Mouse (Mus musculus) 416B (cell line): Measurements from ENCODE around the gene Mis18a.

ENCODE experiments used
- DNase-seq: peaks from one replicate; pipeline ENCODE4 v3.0.0; 2011; ENCODE audit warnings: low read depth

Gene Mis18a

DNA sequence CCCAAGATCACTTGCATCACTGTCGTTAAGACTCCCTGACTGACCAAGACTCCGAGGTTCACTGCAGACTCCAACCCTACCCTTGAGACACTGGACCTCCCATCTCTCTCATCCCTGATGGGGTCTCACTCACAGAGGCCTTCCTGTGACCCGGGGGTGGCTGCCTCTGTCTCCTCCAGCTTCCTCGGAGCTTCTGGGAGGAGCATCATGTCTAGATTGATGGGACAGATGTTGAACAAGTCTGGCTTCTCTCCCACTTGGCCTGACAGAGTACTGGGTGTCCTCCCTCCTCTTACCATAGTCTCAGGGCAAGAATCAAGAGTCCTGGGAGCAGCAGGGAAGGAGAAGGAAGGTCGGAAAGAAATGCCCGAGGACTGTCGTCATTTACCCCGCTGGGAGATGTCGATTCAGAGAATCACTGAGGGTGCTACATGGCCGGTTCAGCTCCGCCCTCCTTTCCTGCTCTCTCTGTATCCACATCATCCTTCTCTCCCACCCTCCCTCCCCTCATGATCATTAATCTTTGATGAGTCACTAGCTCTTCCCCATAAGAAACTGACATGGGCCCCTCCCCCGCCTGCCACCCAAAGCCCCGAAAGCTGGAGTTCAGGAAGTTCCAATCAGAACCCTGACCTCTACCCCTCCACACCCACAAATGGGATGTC, 22.9 kb downstream of the Mis18a start:
- DNase-seq = no peak

DNA sequence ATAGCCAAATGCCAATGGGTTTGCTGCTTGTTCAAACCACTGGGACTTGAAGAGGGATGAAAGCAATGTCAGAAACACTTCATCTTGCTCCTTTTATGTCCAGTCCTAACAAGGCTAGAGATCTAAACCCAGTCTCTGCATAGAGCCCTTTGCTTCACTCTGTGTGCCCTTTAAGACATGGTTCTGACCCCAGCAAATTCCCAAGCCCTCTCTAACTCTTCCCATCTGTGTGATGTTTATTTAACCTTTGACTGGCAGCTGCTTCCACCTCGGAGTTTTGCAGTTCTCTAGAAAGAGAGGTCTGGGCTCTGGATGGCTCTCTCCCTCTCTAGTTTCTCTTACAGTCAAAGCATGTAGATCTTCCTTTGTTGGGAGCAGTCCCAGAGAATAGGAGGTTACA, 23.6 kb downstream of the Mis18a start:
- DNase-seq = no peak

DNA sequence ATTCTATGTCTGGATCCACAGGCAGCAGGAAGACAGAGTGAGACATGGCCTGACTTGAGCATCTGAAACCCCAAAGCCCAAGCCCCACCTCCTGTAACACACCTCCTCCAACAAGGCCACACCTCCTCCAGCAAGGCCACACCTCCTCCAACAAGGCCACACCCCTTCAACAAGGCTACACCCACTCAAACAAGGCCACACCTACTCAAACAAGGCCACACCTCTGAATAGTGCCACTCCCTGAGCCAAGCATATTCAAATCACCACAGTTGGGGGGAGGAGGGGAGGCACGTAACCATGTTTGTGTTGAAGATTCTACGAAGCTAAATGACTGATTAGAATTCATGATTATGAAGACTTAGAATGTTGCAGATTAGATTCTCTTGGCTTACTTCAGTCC, 25.7 kb downstream of the Mis18a start:
- no peak for DNase-seq

DNA sequence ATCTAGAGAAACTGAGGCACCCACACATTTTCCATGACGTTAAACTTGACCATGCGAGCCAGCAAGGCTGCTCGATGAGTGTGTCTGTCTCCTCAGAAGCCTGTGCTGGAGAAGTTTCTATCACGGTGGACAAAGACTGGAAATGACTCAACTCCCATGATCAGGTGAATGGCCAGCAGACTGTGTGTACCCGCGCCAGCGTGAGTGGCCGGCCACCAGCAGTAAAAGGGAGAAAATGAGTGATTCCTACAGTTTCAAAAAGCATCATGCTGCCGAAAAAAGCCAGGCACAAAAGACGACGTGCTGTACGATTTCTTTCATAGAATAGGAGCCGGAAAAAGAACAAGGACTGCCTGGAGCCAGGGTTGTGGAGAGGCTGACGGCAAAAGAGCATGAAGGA, 27.8 kb downstream of the Mis18a start:
- DNase-seq = no peak

DNA sequence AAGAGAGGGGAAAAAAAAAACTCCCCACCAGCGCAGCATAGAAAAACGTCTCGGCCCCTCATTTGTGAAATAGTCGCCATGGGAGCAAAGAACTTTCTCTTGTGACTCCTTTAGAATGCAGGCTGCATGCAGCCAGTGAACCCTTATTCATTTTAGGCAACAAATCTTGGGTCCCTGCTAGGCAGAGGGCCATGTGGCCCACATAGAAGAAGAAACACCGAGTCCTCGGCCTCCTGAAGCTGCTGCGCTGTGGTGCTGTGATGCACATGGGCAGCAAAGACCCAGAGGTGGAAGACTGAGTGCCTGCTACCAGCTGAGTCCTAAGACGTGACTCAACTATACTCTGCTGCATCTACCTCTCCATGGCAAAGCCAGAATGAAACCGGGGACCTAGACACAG, 30.9 kb downstream of the Mis18a start:
- no peak for DNase-seq

DNA sequence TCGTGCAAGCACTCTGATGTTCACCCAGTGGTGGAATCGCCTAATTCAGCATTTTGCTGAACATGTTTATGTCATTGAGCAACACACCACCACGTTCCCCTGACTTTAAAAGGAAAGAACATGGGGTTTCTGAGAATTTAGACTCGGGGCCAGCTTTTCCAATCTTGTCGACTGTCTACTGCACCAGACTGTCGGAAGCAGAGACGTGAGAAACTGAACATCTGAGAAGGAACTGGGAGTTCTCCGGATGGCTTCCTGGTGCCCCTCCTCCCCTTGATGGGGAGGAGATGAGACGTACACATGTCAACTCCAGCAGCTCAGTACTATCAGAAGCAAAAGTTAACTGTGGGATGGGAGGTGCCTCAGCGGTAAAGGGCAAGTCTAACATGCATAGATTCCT, 32.1 kb downstream of the Mis18a start:
- DNase-seq = no peak

DNA sequence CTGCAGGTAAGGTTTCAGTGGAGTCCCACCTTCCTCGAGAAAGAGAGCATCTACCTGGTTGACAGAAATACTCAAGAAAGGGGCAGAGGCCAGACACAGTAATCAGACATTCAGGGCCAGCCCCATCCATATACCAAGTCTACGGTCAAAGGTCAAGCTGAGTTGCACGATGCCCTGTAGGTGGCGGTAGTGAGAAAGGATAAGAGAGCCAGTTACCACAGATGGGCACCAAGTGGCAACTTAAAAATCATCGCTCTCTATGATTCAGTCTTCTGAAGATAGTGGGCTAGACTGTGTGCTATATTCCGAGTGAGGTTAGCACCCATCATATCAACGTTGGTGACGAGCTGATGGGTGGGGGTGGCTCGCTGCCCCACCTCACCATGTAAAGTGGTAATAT, 32.5 kb downstream of the Mis18a start:
- DNase-seq = peak; percentile 81

DNA sequence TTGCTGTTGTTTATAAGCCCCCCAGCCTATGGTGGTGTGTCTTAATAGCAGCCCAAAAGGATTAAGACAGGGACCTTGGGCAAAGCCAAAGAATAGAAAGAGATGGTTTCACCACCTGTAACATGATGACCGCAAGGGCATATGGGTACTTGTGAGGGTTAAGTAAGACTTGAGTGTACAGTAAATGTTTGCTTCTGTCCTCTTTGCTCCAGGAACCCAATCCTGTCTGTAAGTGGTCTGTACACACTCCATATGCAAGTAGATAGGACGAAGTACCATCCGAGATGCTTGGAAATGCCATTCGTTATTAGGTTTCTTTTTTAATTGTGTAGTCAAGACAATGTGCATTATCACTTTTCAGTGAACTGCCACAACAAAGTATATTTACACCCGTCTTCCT, 33.6 kb downstream of the Mis18a start:
- DNase-seq = no peak

DNA sequence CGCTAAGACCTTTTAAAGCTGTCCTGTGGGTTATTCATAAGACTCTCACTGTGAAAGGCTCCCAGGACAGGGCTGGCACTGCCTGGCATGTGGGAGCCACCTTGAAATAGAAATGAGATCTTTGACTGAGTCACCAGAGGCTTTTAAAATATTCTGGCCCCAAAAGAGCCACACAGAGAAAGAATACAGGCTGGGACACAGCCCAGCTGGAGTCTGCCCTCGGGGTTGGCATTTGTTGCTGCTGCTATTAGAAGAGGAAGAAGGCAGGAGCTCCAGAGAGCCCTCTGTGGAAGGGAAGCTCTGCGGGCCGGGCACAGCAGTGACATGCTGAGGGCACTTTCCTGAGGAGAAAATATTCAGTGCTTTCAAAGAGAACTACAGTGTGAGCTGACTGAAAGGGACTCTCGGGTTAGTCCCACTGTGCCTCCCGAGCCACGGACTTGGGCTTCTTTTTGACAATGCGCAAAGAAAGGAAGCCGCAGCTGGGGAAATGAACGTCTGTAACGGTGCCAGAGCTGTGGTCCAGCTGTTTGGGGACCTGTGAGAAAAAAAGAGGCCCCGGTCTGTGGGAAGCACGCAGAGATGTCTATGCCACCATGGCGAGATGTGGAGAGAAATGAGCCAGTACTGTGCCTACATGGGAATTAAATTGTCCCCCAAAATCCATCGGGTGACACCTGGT, 34.4 kb downstream of the Mis18a start:
- DNase-seq = no peak

DNA sequence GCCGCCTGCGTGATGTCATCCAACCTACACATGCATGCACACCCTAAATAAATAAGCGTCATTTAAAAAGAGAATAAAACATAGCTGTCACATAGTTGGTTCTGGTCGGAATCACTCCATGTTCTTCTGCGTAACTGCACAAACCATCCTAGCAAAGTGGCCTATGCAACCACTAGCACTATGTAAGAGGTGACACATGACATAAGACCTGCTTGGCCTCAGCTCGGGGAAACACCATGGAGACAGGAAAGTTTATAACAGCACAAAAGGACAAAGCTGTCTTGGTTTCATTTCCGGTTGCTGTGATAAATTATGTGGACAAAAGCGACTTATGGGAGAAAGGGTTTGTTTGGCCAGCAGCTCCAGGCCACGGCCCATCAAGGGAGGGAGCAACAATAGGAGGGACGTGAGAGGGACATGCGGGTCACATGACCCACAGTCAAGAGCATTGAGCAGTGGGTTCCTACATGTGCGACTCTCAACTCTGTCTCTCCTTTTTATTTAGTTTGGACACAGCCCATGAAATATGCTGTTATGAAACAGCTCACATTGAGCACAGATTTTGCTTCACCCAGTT, 39.4 kb downstream of the Mis18a start:
- no peak for DNase-seq

DNA sequence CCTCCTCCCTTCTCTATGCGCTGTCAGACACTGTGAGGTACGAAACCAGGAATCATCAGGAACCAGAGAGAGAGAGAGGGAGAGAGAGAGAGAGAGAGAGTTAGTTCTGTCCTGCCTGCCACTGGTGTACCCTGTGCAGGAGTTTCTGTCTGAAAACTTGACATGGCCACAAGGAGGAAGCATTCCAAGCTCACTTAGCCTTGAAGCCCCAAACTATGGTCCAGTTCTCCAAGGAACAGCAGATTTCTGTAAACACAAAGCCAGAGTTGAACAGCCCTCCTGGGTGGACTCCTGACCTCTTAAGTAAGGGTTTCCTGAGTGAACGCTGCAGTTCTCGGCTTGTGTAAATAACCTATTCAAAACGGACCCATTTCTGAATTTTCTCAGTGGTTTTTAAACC, 40.2 kb downstream of the Mis18a start:
- DNase-seq = no peak

DNA sequence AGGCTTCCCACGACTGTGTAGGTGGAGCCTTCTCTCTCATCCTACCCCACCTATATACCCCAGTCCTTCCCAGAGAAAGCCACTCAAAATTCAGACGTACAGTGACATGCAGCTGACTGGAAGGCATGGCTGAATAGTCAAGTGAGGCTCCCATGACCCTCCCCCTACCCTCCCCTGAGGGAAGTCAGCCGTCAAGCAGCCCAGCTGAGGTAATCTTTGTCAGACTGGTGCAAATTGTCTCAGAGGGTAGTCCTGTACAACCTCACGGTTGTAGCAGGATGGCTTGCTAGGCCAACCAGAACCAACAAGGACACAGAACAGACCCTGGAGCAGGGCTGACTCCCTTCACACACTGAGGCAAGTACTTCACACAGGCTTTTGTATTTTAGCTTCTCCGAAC, 43.1 kb downstream of the Mis18a start:
- DNase-seq = no peak

DNA sequence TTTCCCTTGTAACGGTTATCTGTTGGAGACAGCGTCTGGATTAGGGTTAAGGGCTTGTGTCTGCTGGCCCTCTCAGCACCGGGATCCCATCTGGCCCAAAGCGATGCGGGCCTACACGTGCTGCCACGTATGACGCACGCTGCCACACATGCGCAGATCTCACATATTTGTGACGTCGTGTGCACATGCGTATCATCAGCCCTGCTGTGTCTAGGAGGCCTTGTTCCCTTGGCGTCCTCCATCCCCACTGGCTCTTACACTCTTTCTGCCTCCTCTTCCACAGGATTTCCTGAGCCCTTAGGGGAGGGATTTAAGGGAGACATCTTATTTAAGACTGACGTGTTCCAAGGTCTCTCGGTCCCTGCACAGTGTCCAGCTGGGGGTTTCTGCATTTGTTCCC, 47.2 kb downstream of the Mis18a start:
- no peak for DNase-seq

DNA sequence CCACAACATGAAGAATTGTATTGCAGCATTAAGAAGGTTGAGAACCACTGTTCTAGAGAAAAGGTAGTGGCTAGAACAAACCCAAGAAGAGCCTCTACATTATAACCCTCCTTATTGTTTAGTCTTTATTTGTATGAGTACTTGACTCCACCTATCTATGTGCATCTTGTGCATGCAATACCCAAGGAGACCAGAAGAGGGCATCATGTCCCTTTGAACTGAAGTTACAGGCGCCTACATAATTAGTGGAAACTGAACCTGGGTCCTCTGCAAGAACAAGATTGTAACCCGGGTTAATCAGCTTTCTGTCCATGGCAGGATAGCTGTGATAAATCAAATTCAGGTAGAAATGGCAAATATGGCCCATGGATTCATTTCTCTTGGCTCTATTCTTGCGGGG, 48.4 kb downstream of the Mis18a start:
- peak; percentile 37 for DNase-seq

DNA sequence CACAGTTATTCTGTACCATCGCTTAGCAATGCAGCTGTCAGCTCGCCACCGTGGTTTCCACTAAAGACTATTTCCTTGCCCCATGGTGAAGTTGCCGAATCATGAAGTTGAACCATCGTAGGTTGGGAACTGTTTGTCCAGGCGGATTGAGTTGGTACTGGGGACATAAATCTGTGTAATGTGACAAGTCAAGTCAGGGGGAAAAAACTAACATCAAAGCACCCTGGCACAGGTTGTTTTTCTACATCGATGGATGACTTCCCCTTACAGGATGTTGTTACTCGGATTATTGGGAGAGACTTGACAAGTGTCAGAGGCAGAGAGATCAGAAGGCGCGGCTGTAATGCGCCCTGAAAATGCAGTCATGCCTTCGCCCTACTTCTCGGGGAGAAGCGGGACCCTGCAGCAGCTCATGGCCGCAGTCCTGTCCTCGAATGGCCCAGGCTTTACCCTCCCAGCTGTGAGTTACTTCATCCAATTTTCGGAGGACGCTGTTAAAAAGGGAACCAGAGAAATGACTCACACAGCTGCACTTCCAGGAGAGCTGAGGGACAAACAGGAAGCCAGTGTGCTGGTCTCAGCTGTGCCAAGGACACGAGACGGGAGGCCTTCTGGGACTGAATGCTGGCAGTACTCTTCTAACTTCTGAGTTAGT, 50.2 kb downstream of the Mis18a start:
- peak; percentile 84 for DNase-seq

DNA sequence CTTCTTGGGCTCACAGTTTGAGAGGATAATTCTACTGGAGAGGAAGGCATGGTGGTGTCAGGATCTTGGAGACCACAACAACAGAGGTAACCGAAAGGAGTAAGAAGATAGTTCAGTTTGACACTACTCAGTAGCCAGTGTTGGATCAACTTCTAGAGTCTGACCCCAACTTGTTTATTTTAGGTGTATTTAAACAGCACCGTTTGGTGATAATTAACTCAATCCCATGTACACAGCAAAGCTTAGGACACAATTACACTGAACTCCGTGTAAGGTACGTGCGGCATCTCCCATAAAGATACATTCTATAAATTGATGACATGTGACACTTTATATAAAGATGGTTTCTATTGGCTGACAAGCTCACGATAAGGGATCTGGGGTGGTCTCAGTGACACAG, 52.6 kb downstream of the Mis18a start:
- no peak for DNase-seq

DNA sequence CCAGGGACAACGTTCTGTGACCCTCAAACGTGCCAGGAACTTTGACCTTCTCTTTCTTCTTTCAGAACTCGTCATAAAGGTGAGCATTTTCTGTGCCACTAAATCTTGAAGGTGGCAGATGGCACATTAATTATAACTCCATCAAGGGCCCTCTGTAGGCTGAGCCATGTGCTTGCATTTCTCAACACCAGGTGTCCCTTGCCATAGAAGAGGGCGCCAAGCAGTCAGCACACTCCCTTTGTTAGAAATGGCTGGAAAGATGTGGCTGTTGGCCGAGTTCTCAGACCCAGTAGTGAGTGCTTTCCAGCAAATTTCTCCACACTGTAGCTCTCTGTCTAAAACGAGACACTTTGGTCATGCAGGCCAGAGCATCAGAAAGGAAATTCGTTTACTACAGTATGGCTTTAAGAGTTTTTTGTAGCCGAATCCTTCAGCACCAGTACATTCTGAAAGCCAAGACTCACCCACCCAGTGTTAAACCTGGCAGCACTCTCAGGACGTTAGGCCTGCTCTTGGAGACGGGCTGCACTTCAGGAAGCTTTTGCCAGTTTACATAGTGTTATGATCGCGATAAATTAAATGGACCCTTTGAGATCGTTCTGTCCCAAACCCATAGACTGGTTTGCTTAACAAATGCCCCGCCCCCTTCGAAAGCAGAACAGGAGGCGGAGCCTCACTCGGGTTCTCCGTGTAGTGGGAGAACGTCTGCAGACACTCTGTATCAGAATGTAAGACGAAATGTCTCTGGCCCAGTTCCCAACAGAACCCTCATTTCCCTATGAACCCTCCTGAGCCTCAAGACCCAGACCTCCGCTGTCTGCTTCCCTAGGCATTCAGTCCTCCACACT, 53.5 kb downstream of the Mis18a start:
- no peak for DNase-seq
